Mouse (Mus musculus) limb, embryonic 14.5 days (tissue): Measurements from ENCODE around the gene C130026I21Rik. TPM values are rescaled to one million over a fixed set of nuclear protein-coding genes. Genes with fewer than 3 reads are reported as not detected.
"Not testable (repeated sequence)": the region's sequence is repeated elsewhere in the genome, so short reads cannot be mapped to it uniquely, and the experiment has no call there.

Experiments
- ATAC-seq: fragments of 200-750 bp; cut with Nextera tagmentation; 2 replicates; pipeline ENCODE4 v1.8.0; 2017; ENCODE audit warnings: low read depth, moderate number of reproducible peaks, moderate TSS enrichment; ENCODE audit not compliant: low FRiP score
- DNase-seq: peaks from one replicate; pipeline ENCODE4 v3.0.0-alpha.2; 2015; ENCODE audit warnings: low spot score
- H3K27ac ChIP-seq: fragments of 300-500 bp; sonication (generic); replicated peaks from 2 replicates; pipeline ENCODE4 v1.5.1; 2014; ENCODE audit warnings: low read depth, mild to moderate bottlenecking, low read length, moderate library complexity, mixed read lengths
- H3K27me3 ChIP-seq: fragments of 300-500 bp; sonication (generic); 2 replicates; pipeline ENCODE4 v1.6.1; 2014; ENCODE audit warnings: low read length, mixed read lengths; ENCODE audit not compliant: control insufficient read depth, insufficient read depth
- H3K36me3 ChIP-seq: fragments of 300-500 bp; sonication (generic); 2 replicates; pipeline ENCODE4 v1.6.1; 2014; ENCODE audit warnings: mild to moderate bottlenecking, low read length, moderate library complexity, mixed read lengths; ENCODE audit not compliant: control insufficient read depth, insufficient read depth
- H3K4me1 ChIP-seq: fragments of 300-500 bp; sonication (generic); 2 replicates; pipeline ENCODE4 v1.6.1; 2014; ENCODE audit warnings: antibody characterized with exemption, low read length, mixed read lengths; ENCODE audit not compliant: control insufficient read depth, insufficient read depth
- H3K4me2 ChIP-seq: fragments of 300-500 bp; sonication (generic); replicated peaks from 2 replicates; pipeline ENCODE4 v1.6.1; 2014; ENCODE audit warnings: low read depth, mild to moderate bottlenecking, low read length, moderate library complexity; ENCODE audit not compliant: severe bottlenecking
- H3K4me3 ChIP-seq: fragments of 300-500 bp; sonication (generic); replicated peaks from 2 replicates; pipeline ENCODE4 v1.5.1; 2014; ENCODE audit warnings: low read length
- H3K9ac ChIP-seq: fragments of 300-500 bp; sonication (generic); 2 replicates; pipeline ENCODE4 v1.6.1; 2014; ENCODE audit warnings: mild to moderate bottlenecking, low read depth, low read length, moderate library complexity; ENCODE audit not compliant: severe bottlenecking
- H3K9me3 ChIP-seq: fragments of 300-500 bp; sonication (generic); 2 replicates; pipeline ENCODE4 v1.6.1; 2016; ENCODE audit warnings: low read length; ENCODE audit not compliant: control insufficient read depth
- WGBS: fragments of 180-500 bp; shearing (Covaris S2); extraction: QIAGEN DNeasy Blood & Tissue Kit; methylation state at CpG from one replicate; pipeline ENCODE4 v1.1.7; 2014; 5-methylcytosine and 5-hydroxymethylcytosine counted together
- polyA plus RNA-seq, 2 experiments: library from polyadenylated mRNA; depleted of rRNA in 1 of 2; stranded (reverse) in 1 of 2; unstranded in 1 of 2; fragments of >200 nt; fragmentation: Nextera tagmentation in 1 of 2; extraction: Ambion mirVana in 1 of 2; gene quantifications; 2 replicates each; pipeline versions ENCODE4 v1.2.1 to v1.2.3; 2012 to 2014

Gene C130026I21Rik
- 0.09 and 0.24 TPM in 2 replicates for polyA plus RNA-seq (2012; rRNA removed)
- not detected in 2 replicates for polyA plus RNA-seq (2014; fragmentation: Nextera tagmentation; extraction: Ambion mirVana)

GRCm38 (mm10) chr1:85270466-85270865 lies at the start of gene C130026I21Rik:
Gene C130026I21Rik (minus strand): TSS chr1:85270566.
- H3K4me3 ChIP-seq, H3K36me3 ChIP-seq, ATAC-seq, H3K4me2 ChIP-seq, H3K9ac ChIP-seq, H3K4me1 ChIP-seq, H3K27ac ChIP-seq, H3K27me3 ChIP-seq, DNase-seq, H3K9me3 ChIP-seq: not testable (repeated sequence)
- WGBS: no CpG with 5 or more reads among the region's 6 CpGs

GRCm38 (mm10) chr1:85287063-85287462 lies 16.7 kb upstream of the C130026I21Rik start:
- not testable (repeated sequence) for H3K9me3 ChIP-seq, H3K9ac ChIP-seq, ATAC-seq, H3K4me2 ChIP-seq, H3K4me1 ChIP-seq, H3K27ac ChIP-seq, H3K27me3 ChIP-seq, H3K36me3 ChIP-seq, H3K4me3 ChIP-seq, DNase-seq
- 52% methylated on average over 4 of the region's 5 CpGs for whole genome bisulfite sequencing

- not testable (repeated sequence) for ATAC-seq, H3K9me3 ChIP-seq, H3K9ac ChIP-seq, H3K4me3 ChIP-seq, H3K4me2 ChIP-seq, H3K4me1 ChIP-seq, DNase-seq, H3K27ac ChIP-seq, H3K36me3 ChIP-seq, H3K27me3 ChIP-seq
- 82% methylated on average over 4 of the region's 5 CpGs for WGBS
Measured at GRCm38 (mm10) chr1:85276421-85276820, 6.1 kb upstream of the C130026I21Rik start.

DNA sequence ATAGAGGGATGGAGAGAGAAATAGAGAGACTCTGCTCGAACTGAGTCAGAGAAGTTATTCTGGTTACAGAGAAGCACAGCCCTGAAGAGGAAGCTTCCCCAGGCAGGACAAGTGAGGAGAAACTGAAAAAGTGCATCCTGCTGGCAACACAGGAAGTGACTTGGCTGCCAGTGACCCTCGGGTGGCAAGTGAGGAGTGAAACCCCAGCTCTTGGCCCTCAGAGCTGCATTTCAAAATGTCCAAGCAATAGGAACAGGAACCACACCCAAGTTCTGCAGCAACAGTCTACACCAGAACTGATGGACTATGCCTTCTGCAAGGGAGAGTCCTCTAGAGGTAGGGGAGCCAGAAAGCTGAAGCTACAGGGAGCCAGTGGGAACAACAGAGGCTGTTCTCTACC lies 11.7 kb downstream of the C130026I21Rik start:
- DNase-seq, H3K9me3 ChIP-seq, H3K9ac ChIP-seq, H3K27me3 ChIP-seq, H3K4me2 ChIP-seq, H3K4me3 ChIP-seq, H3K4me1 ChIP-seq, H3K36me3 ChIP-seq, H3K27ac ChIP-seq, ATAC-seq: not testable (repeated sequence)
- WGBS: 57% methylated on average over 1 of the region's 2 CpGs

- DNase-seq, H3K9me3 ChIP-seq, H3K27ac ChIP-seq, H3K4me2 ChIP-seq, ATAC-seq, H3K9ac ChIP-seq, H3K27me3 ChIP-seq, H3K4me1 ChIP-seq, H3K4me3 ChIP-seq, H3K36me3 ChIP-seq: not testable (repeated sequence)
- WGBS: 55% methylated on average over 2 of the region's 3 CpGs
Measured at GRCm38 (mm10) chr1:85255217-85255616, 15.1 kb downstream of the C130026I21Rik start.

- DNase-seq, ATAC-seq, H3K4me3 ChIP-seq, H3K4me2 ChIP-seq, H3K27ac ChIP-seq, H3K9ac ChIP-seq, H3K27me3 ChIP-seq, H3K36me3 ChIP-seq, H3K4me1 ChIP-seq: not testable (repeated sequence)
- peaks cover 17% of the 10 kb centered on the region for H3K9me3 ChIP-seq
- WGBS: 82% methylated on average over 4 of the region's 4 CpGs
Measured at GRCm38 (mm10) chr1:85251211-85251610, 19.2 kb downstream of the C130026I21Rik start.

DNA sequence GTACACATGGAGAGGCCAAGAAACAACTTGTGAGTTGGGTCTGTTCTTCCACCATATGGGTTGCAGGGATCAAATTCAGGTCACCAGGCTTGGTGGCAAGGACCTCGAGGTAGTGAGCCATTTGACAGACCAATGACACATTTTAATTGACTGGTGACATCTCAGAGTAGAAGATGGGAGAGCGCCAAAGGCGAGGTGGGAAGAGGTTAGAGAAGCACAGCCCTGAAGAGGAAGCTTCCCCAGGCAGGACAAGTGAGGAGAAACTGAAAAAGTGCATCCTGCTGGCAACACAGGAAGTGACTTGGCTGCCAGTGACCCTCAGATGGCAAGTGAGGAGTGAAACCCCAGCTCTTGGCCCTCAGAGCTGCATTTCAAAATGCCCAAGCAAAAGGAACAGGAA lies 21.4 kb downstream of the C130026I21Rik start:
- not testable (repeated sequence) for H3K4me1 ChIP-seq, H3K9ac ChIP-seq, H3K27ac ChIP-seq, H3K4me2 ChIP-seq, H3K36me3 ChIP-seq, DNase-seq, H3K27me3 ChIP-seq, H3K4me3 ChIP-seq, ATAC-seq
- H3K9me3 ChIP-seq: peaks cover 18% of the 10 kb centered on the region
- 67% methylated on average over 3 of the region's 3 CpGs for WGBS

DNA sequence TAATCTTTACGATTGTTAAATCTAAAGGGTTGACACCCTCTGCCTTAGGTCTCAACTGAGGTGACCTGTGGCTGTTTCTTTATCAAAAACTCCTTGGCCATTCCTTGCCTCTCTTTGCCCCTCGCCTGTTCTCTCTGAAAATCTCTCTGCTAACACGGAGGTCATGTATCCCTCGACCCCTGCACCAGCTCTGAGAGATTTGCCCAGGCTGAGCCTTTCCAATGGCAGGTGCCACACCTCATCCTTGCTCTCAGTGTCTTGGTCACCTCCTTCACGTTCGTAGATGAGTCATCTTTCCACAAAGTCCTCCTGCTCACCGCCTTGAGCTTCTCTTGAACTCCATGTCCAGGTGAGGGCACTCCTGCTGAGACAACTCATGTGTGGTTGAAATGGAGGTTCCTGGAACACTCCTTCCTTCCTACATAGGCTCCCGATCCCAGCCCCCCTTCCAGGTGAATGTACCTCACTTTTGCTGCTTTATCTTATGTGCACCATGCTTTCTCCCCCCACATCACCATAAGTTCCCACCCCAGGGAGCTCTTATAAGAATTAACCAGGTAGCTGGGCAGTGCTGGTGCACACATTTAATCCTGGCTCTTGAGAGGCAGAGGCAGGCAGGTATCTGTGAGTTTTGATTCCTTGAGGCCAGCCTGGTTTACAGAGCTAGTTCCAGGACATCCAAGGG lies 23.4 kb downstream of the C130026I21Rik start:
- not testable (repeated sequence) for H3K4me2 ChIP-seq, ATAC-seq, H3K27me3 ChIP-seq, H3K4me3 ChIP-seq, H3K27ac ChIP-seq, H3K4me1 ChIP-seq, DNase-seq, H3K9ac ChIP-seq, H3K36me3 ChIP-seq
- H3K9me3 ChIP-seq: peaks cover 18% of the 10 kb centered on the region
- WGBS: 66% methylated on average over 8 of the region's 8 CpGs
